Mouse (Mus musculus): Measurements from ENCODE around the gene St6galnac4.

GRCm38 (mm10) chr2:32624111-32624748 is 37.3 kb downstream of the St6galnac4 start:
- TF ChIP-seq POLR2A (IDR thresholded peaks at IDR 0.05; ENCODE audit: extremely low read depth, insufficient read depth, low read length) (no peak), CTCF (IDR thresholded peaks at IDR 0.05; ENCODE audit: low read depth, low read length) (no peak)
